Comparison of ENCODE assay signal across 16 mouse cellular contexts in the genomic region with DNA sequence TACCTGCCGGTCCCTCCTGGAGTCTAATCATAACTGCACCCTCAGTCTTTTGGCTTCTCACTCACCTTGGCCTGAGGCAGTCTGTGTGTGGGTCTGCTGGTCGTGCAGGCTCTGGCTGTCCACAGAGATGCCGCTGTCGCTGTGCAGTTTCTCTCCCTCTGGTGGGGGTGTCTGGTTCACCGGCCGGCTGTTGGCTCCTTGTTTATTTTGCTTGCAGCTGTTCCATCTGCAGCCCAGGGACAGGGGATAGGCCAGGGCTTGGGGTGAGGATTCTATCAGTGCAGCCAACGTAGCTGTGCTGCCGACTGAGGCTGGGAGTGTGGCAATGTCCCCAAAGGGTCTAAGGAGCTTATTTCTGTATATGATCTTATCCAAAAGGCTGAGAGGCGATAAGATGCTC. TPM values are rescaled to one million over a fixed set of nuclear protein-coding genes. Genes with fewer than 3 reads are reported as not detected.
DNase-seq lines count a peak whose midpoint lies in the region; ATAC-seq lines count a peak whose summit lies in the region.
"Had no signal": no experiment of that assay in that cellular context is flagged by ENCODE, and none has a peak within 500 bp of the region (broad histone marks: within the 10 kb centered on the region; RNA-seq: fewer than 3 reads in every experiment).

No protein-coding gene starts in this region.

- H3K4me1 ChIP-seq in forebrain, embryonic 10.5 days, result peaks cover 77% of the 10 kb centered on the region
- peaks cover 20% of the 10 kb centered on the region for H3K4me1 ChIP-seq in forebrain, embryonic 12.5 days
- H3K4me1 ChIP-seq in embryonic facial prominence, embryonic 13.5 days, result peaks cover 87% of the 10 kb centered on the region

- H3K27me3 ChIP-seq in forebrain, embryonic 10.5 days (ENCODE audit: poor library complexity, severe bottlenecking), result peaks cover 72% of the 10 kb centered on the region
- peaks cover 37% of the 10 kb centered on the region for H3K27me3 ChIP-seq in forebrain, embryonic 12.5 days
- no peaks in the 10 kb centered on the region; the same call in 1 of the 2 replicates for H3K27me3 ChIP-seq in embryonic facial prominence, embryonic 13.5 days

- H3K27ac ChIP-seq in forebrain, embryonic 10.5 days, result peak overlapping the region; percentile 12; the same call in 1 of the 2 replicates
- no peak overlapping the region for H3K27ac ChIP-seq in forebrain, embryonic 12.5 days
- H3K27ac ChIP-seq in embryonic facial prominence, embryonic 13.5 days, result 0 out of 2 replicates have a peak overlapping the region, but pooled peaks have one; percentile 44
- H3K27ac ChIP-seq: hindbrain, embryonic 12.5 days had no signal

- WGBS in forebrain, embryonic 10.5 days, result 31% methylated on average over 9 of the region's 9 CpGs
- 27% methylated on average over 9 of the region's 9 CpGs for WGBS in forebrain, embryonic 12.5 days
- WGBS in embryonic facial prominence, embryonic 13.5 days, result 15% methylated on average over 9 of the region's 9 CpGs

- no peaks in the 10 kb centered on the region for H3K9me3 ChIP-seq in forebrain, embryonic 10.5 days
- H3K9me3 ChIP-seq in forebrain, embryonic 12.5 days, result no peaks in the 10 kb centered on the region
- no peaks in the 10 kb centered on the region for H3K9me3 ChIP-seq in embryonic facial prominence, embryonic 13.5 days
- H3K9me3 ChIP-seq: G1E; hindbrain, embryonic 12.5 days had no signal

- peak; percentile 49 for DNase-seq in forebrain, embryonic 10.5 days (ENCODE audit: extremely low spot score, low spot score)
- peak; percentile 49 for DNase-seq in left cerebral cortex, postnatal 4 days
- DNase-seq in left cerebral cortex, postnatal 25 days (ENCODE audit: low spot score in 2 of 2), result no peak
- peak; percentile 24 to 77 for DNase-seq in lung, postnatal 4 days
- DNase-seq in cerebellum, adult 9-11 months, result no peak
- DNase-seq in adrenal gland, adult 8-10 months, result no peak
- DNase-seq: kidney, postnatal 36 days; spleen, adult 18-20 months; thymus, postnatal 25 days had no signal

- no peak overlapping the region for H3K4me2 ChIP-seq in forebrain, embryonic 12.5 days
- no peak overlapping the region for H3K4me2 ChIP-seq in embryonic facial prominence, embryonic 13.5 days
- H3K4me2 ChIP-seq: hindbrain, embryonic 12.5 days had no signal

- no peak for ATAC-seq in forebrain, embryonic 12.5 days (ENCODE audit: low FRiP score)
- no peak for ATAC-seq in embryonic facial prominence, embryonic 13.5 days (ENCODE audit: insufficient number of reproducible peaks, insufficient read depth, low FRiP score, low TSS enrichment, low read depth)

- H3K9ac ChIP-seq in forebrain, embryonic 12.5 days, result no peak overlapping the region
- no peak overlapping the region for H3K9ac ChIP-seq in embryonic facial prominence, embryonic 13.5 days
- H3K9ac ChIP-seq: hindbrain, embryonic 12.5 days had no signal

- intact Hi-C loops in left cerebral cortex, postnatal 4 days (cut with DNase I), result no loop called here
- intact Hi-C loops in left cerebral cortex, postnatal 25 days (cut with DNase I), result no loop called here

- H3K4me3 ChIP-seq in forebrain, embryonic 10.5 days, result no peak overlapping the region
- no peak overlapping the region for H3K4me3 ChIP-seq in forebrain, embryonic 12.5 days (replicated peaks)
- no peak overlapping the region for H3K4me3 ChIP-seq in embryonic facial prominence, embryonic 13.5 days
- H3K4me3 ChIP-seq: erythroblast, embryonic 14.5 days; hindbrain, embryonic 12.5 days had no signal

- 0 out of 2 replicates have a peak, but pooled peaks cover 2% of the 10 kb centered on the region for H3K36me3 ChIP-seq in forebrain, embryonic 10.5 days (replicated peaks)
- H3K36me3 ChIP-seq in forebrain, embryonic 12.5 days (replicated peaks), result no peaks in the 10 kb centered on the region
- H3K36me3 ChIP-seq in embryonic facial prominence, embryonic 13.5 days, result no peaks in the 10 kb centered on the region
- H3K36me3 ChIP-seq: G1E; hindbrain, embryonic 12.5 days had no signal

RNA-seq across cellular contexts. Expression of gene Ngfr, which starts 15.8 kb away (rescaled TPM):
- polyA plus RNA-seq in forebrain, embryonic 10.5 days (2016; fragmentation: Nextera tagmentation; extraction: Ambion mirVana), result 12.3 and 14.6 TPM in 2 replicates
- polyA plus RNA-seq in forebrain, embryonic 12.5 days (2016; fragmentation: Nextera tagmentation; extraction: Ambion mirVana), result 10.5 and 10.9 TPM in 2 replicates
- total RNA-seq in left cerebral cortex, postnatal 4 days (2021), result 1 to 10 TPM; 4.2 to 8.1 TPM
- 1 to 10 TPM; 1.1 to 1.7 TPM for total RNA-seq in left cerebral cortex, postnatal 25 days (2021)
- 25.4 and 27.2 TPM in 2 replicates for polyA plus RNA-seq in embryonic facial prominence, embryonic 13.5 days (2015; fragmentation: Nextera tagmentation; extraction: Ambion mirVana)
- total RNA-seq in adrenal gland, adult 8-10 months (2022), result 1 to 10 TPM; 4.0 to 6.0 (median 5.2) TPM
- total RNA-seq: megakaryocyte-erythroid progenitor cell, adult 5-6 weeks had no signal
- polyA plus RNA-seq: G1E had no signal

RNA-seq across cellular contexts. Expression of gene Nxph3, which starts 57.4 kb away (rescaled TPM):
- 0.31 and 0.36 TPM in 2 replicates for polyA plus RNA-seq in forebrain, embryonic 10.5 days (2016; fragmentation: Nextera tagmentation; extraction: Ambion mirVana)
- polyA plus RNA-seq in forebrain, embryonic 12.5 days (2016; fragmentation: Nextera tagmentation; extraction: Ambion mirVana), result 0.57 and 0.87 TPM in 2 replicates
- total RNA-seq in left cerebral cortex, postnatal 4 days (2021), result 10 to 100 TPM; 40.2 to 44.0 TPM
- 10 to 100 TPM; 20.5 to 35.2 TPM for total RNA-seq in left cerebral cortex, postnatal 25 days (2021)
- 1.6 and 2.2 TPM in 2 replicates for polyA plus RNA-seq in embryonic facial prominence, embryonic 13.5 days (2015; fragmentation: Nextera tagmentation; extraction: Ambion mirVana)
- 1 to 10 TPM; 3.0 to 5.8 (median 3.9) TPM for total RNA-seq in adrenal gland, adult 8-10 months (2022)
- total RNA-seq: megakaryocyte-erythroid progenitor cell, adult 5-6 weeks; neutrophil, adult 5-6 weeks had no signal
- polyA plus RNA-seq: erythroblast, embryonic 14.5 days; G1E had no signal

Comparison
In these comparisons a context has a peak if more than half of its experiments do, and no peak if none do; other contexts are left out.
1. DNase-seq: peak in forebrain, embryonic 10.5 days (single experiment), left cerebral cortex, postnatal 4 days (single experiment) and lung, postnatal 4 days (2 of 2); none in left cerebral cortex, postnatal 25 days (0 of 2), cerebellum, adult 9-11 months (single experiment) and adrenal gland, adult 8-10 months (single experiment).